Mouse (Mus musculus) forelimb bud, embryonic 11.5 days (tissue): ENCODE results near the gene Ndufs2.
A peak's percentile ranks its signal among the peaks of the same experiment; 100 is the strongest.

Source experiments
- DNase-seq: peaks from one replicate; pipeline ENCODE4 v3.0.0-alpha.2; 2012; ENCODE audit warnings: low read depth, low spot score

Gene Ndufs2

DNA sequence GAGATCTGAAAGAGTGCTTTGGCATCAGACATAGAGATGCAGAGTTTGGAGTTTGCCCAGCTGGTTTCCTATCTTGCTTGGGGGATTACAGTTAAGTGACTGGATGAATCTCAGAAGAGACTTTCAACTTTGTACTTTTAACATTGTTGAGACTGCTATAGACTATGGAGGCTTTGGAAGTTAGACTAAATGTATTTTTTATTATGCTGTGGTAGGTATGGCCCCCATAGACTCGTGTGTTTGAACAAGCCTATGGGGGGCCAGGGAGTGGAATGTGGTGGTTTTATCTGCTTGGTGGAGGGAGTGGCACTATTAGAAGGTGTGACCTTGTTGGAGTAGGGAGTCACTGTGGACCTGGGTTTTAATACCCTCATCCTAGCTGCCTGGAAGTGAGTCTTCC is 51.7 kb downstream of the Ndufs2 start:
- DNase-seq = no peak

DNA sequence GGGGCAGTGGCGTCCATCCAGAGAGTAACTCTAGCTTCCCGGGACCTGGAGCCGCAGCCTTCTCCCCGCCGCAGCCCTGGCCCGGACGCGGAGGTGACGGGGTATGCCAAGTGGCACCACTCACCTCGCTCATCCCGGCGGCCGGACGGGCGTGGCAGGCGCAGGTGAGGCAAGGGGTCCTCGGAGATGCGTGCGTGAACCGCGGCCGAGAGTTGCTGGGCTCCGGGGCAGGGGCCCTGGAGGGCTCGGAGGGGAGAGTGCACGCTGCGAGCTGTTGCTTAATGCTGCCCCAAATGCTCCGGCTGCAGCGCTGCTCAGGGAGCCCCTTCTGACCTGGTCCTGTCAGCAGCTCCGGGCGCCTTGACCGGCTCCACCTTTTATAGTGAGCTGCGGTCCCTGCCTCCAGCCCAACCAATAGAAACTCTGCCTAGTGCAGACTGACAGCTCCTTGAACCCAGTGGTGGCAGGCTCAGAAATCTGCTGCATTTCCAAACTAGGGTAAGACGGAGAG is 55.2 kb downstream of the Ndufs2 start, which contains the start of gene Pcp4l1:
Pcp4l1 (minus strand) TSS at position 382 of the 511 bp plus-strand sequence.
- DNase-seq = peak; percentile 54

DNA sequence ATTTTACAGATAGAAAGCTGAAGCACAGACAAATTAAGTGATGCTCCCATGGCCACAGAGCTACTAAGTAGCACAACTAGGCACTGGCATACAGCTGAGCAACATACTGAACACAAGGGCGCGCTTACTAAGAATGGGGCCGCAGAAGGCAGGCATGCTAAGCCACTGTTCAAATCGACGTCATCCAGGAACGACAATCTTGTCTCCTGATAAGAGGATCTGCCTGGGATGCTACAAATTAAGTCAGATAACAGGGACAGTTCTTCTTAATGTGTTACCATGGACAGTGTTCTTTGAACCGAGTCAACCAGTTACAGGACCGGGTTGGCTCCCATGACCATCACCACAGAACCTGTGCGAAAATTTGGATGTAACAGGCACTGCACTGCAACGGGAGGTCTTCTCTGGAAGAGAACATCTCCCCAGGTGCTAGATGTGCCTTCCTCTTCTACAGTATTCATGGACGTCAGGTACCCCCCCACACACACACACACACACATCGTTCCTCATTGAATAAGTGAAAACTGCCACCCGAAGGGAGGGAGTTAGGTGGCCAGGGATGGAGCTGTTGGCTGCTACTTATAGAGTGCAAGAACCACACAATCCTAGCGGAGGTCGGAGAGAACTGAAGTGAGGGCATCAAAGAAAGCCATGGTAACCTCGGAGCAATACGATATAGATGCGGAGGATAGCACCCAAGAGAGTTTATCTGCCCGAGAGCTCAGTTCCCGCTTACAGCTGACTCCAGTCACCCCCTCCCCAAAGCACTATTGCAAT is 56.0 kb downstream of the Ndufs2 start:
- no peak for DNase-seq

DNA sequence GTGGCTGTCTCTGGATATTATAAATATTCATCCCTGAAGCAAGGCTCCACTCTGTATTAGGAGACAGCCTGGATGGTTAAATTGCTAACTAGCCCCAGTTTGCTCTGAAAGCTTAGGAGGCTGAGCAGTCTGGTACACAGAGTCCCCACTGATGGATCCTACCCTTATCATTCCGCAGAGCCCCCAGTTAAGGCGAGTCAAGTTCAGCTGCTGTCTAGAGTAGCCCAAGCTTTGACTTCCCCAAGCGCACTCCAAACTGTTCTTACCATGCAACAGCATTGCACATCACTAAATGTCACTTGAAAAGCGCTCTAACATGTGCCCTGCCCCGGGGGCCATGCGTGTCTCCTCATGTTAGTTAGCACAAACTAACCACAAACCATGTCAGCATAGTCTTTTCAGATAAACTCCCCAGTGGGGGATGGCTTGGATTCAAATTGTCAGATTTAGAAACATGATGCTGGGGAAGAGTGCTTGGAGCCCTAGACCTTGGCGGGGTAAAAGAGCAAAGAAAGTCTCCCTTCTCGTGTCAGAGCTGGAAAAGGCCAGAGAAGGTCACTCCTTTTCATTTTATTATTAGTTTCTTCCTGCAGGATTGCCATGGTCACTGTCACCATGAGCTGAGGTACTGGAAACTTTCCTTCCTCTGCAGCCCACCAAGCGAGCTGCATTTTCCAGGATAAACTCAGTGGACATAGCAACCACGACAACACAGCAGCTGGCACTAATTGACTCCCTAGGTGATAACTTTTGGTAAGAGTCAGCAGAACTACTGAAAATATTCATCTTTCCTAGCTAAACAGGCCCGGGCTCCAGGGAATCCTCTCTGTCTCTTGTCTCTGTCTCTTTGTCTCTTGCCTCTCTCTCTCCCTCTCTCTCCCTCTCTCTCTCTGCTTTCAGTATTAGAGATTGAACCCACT is 57.0 kb downstream of the Ndufs2 start:
- DNase-seq = no peak

DNA sequence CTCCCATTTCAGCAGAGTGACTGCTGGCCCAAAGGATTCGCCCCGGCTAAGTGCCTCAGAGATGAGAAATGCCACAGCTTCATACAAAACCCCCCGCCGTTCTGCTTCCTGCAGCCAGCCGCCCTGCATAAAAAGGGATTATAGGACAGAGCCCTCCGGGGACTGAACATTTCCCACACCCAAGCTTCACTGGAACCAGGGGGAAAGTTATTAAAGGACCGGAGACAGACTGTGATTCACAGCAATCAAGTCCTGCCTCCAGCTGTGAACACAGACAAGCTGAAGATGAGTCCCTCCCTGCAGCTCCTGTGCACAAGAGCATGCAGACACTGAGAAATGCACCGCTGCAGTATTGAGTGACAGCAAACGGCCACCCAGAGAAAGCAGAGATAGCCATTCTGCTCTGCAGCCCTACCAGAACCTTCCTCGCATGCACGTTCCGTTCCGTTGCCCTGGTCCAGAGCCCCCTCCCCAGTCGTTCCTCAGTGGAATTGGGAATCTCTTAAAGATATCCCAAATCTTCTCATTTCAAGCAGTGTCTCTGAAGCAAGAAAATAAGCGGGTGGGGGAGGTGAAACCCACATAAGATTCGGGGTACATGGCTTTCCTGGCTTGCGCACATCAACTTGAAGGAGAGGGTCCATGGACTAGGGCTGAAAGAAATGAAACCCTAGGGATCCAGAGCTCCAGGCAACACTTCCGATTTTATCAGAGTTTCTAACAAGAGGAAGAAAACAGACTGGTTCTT is 57.9 kb downstream of the Ndufs2 start:
- DNase-seq = no peak

DNA sequence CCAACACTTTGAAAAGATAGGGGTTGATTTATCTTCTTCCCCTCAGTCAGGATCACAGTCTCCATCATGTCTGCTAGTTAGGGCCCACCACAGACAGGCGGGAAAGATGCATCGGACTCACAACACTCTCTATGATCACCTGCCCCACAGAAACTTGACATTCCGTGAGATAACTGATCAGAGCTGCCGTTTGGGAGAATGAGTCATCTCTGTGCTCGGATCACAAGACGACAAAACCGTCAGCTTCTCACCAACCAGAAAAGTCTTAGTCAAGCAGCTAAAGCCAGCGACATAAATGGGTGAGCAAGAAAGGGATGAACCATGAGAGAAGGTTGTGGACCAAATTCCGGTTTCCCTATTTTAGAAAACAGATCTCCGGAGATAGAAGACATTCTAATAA is 58.9 kb downstream of the Ndufs2 start:
- DNase-seq = no peak

DNA sequence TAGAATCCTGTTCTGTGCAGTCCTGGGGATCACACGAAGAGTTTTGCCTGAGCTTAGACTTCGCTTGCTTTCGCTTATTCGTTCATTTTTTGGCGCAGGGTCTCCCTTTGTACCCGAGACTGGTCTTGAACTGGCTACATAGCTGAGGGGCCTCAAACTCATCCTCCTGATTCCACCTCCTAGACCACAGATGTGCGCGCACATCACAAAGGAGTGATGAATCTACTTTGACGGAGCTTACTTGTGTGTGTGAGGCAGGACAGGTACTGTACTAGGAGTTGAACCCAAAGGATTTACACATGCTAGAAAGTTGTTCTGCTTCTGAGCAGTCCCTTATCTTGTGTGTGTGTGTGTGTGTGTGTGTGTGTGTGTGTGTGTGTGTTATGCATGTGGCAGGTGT is 60.4 kb downstream of the Ndufs2 start:
- no peak for DNase-seq

DNA sequence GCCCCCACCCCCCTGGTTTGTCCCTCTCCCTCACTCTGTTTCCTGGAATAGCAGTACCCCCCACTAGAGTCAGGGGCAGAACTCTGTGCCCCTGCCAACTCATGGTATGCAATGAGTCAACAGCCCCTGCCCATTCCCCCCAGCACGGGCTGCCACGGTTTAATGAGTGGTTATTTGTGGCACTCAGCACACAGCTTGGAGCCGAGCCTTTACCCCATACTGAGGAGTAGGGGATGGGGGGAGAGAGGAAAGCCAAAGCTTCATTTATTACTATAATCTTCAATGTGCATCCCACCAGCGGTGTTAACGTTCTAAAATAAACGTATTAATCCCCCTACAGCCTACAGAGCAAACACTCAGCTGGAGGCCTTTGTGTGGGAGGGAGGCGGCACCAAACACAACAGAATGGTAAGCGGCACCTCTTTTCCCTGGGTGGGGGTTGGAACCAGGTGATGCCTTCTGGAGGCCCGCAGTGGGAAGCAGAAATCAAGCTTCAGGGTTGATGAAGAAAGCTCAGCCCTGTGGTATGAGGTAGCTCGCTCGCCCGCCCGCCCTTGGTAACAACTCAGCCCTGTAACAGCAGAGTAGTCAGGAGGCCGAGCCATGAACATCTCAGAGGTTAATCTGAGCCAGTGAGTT is 61.6 kb downstream of the Ndufs2 start:
- no peak for DNase-seq

DNA sequence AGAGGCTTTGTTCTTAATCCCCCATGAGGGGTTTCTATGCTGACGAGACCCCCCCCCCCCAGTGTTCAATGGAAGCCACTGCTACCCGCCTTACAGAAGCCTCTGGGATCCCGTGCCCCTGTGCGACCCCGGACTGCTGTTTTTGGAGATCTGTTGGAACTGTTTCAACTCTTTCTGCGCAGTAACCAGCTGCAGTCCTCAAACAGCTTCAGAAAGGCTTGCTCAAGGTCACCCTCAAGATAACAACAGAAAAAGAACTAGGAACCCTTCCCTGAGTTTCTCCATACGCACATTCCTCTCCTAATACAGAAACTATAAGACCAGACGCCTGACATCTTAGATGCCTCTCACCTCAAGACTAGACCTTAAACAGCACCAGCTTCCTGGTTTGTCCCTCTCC is 62.1 kb downstream of the Ndufs2 start:
- no peak for DNase-seq

DNA sequence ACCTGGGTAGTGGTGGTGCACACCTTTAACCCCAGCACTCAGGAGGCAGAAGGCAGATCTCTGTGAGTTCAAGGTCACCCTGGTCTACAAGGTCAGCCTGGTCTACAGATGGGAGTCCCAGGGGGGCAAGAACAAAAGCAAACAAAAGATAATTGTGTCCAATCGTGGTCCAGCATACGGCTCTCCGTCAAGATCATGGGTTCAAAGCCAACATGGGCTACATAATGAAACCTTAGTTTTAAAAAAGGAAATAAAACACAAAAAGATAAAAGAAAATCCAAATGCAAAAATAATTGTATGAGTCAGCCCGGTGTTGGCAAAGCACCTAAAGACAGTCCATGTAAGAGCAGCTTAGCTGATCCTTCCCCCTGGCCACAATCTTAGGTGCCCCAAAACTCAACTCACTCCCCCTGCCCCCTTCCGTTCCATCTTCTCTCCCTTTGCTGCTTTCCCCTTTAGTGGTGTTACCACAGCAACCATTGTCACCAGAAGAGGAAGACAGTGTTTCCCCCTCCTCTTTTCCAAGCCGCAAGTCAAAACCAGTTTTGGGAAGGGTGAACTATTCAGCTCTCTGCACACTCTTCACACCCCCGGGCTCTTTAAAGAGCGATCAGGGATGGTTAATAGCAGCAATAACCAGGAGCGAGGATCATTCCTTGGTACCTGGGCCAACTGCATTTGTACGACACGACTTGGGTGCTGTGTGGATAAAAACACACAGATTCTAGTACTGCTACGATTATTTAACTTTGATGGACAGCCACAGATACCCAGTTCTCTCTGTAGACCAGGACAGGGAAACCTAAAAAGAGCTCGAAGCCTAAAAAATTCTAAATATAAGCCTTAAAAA is 63.1 kb downstream of the Ndufs2 start:
- no peak for DNase-seq

DNA sequence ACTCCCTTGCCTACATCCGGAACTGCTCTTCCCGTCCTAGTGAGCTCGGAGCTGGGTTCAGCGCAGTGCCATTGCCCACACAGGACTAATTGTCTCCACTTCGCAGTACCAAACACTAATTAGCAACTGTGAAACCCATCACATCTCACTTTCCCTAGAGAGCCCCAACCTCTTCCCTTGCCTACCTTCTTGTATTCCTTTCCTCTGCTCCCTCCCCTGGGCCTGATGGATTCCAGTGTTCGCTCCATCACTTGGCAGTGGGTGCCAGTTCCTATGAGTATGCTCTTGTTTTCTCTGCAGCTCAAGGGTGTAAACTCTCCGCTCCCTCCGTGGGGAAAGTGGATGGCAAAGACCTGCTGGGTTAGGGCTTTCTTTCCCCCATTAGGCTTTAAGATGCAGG is 65.5 kb downstream of the Ndufs2 start:
- DNase-seq = no peak
